Mouse (Mus musculus) brain, embryonic 14.5 days (tissue): ENCODE results near the gene Aldh1a3.

Source experiments
- CTCF ChIP-seq: fragments of 200-500 bp; IDR thresholded peaks from 2 replicates; pipeline ENCODE4 v1.5.1; 2012; ENCODE audit warnings: inconsistent platforms, mild to moderate bottlenecking, moderate library complexity, borderline replicate concordance; ENCODE audit not compliant: insufficient read depth, insufficient read length; ENCODE audit errors: extremely low read depth
- POLR2A ChIP-seq: fragments of 200-500 bp; IDR thresholded peaks from 2 replicates; pipeline ENCODE4 v1.6.1; 2012; ENCODE audit warnings: mild to moderate bottlenecking, inconsistent platforms, borderline replicate concordance; ENCODE audit not compliant: poor library complexity, insufficient read depth, insufficient read length, severe bottlenecking; ENCODE audit errors: extremely low read depth

GRCm38 (mm10) chr7:66405951-66406721, 21.2 kb downstream of the Aldh1a3 start:
- TF ChIP-seq CTCF (no peak), POLR2A (no peak)
